Mouse (Mus musculus): ENCODE data around the gene Adamts6.
A peak's percentile ranks its signal among the peaks of the same experiment; 100 is the strongest.

The Adamts6 gene

GRCm38 (mm10) chr13:104517638-104518311, 230.1 kb downstream of the Adamts6 start:
- no peak for DNase-seq

- DNase-seq: peak; percentile 99
These were observed 230.8 kb downstream of the Adamts6 start for GRCm38 (mm10) chr13:104518312-104519005.

DNA sequence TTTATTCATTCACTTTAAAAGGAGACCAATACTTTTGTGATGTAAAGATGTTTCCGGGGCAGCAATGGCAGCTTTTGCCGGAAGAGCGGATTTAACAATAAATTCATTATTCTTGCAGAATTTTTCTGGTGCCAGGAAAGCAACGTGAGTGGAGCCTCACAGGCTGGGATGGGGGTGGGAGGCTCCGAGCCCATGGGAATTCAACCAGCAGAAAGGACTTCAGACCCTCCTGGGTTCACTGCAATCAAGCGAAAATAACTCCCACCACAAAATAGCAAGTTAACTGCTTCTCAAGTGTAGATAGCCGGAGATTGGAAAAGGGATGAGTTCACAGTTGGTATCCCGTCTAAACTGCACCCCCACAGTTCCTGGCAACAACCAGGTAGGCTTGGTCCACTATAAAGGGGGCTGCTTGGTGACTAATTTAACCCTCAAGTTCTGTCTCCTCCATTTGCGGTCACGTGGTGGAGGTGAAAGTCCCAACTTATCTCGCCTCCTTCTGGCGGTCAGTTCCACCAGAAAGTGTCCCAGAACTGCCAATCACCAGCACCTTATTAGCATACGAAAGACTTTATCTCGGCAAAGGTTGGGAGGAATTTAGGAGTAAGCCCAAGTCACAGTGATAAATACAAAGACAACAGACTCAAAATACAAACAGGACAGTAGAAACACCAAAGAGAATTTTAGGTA, 231.5 kb downstream of the Adamts6 start:
- peak; percentile 83 for DNase-seq

GRCm38 (mm10) chr13:104519981-104520380, 232.3 kb downstream of the Adamts6 start:
- peak; percentile 67 for DNase-seq

GRCm38 (mm10) chr13:104520461-104520860, 232.8 kb downstream of the Adamts6 start:
- peak; percentile 7 for DNase-seq

GRCm38 (mm10) chr13:104521532-104521931, 233.9 kb downstream of the Adamts6 start:
- DNase-seq: peak; percentile 19

- peak; percentile 70 for DNase-seq
These were observed 238.0 kb downstream of the Adamts6 start for GRCm38 (mm10) chr13:104525656-104526055.

DNA sequence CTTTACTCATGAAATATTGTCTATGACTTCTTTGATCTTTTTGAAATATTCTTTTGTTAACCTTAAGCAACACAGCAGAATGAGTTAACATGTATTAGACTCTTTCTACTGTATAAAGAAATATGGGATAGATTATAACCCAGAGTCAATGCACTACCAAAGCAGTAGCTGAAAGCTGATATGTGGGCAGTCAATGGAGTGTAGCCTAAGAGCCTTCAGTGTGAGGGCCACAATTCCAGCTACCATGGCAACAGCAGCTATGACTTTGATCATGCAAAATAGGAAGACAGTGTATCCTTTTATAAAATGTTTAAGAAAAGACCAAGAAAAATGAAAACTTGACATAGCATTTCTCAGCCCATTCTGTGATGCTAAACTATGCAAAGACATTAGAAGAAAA, 241.6 kb downstream of the Adamts6 start:
- DNase-seq: peak; percentile 9

- DNase-seq: peak; percentile 62
These were observed 244.2 kb downstream of the Adamts6 start for GRCm38 (mm10) chr13:104531841-104532240.

GRCm38 (mm10) chr13:104532723-104533122, 245.1 kb downstream of the Adamts6 start:
- peak; percentile 64 for DNase-seq

GRCm38 (mm10) chr13:104533806-104534495, 246.3 kb downstream of the Adamts6 start:
- peak; percentile 28 for DNase-seq

DNA sequence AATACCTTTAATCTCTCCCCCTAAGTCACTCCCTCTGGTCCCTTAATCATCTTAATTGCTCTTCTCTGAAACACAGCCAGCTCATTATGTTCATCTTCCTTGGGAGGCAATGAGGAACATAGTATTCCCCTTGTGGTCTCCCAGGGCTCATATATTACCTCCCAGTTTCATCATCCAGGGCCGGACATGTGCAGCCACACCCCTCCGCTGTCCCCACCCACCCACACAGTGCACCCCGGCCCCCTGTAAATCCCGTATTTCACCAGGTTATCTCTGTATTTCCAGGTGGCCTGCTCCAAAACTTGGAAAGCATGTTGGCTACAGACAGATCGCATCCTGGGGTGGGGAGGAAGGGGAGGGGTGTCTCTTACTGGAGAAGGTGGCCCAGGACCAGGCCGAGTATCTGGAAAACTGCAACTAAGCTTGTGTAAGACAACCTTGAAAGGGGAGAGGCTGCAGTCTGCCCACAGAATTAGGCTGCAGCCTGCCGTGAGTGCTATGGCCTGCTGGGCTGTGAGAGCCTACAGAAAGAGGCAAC, 253.3 kb downstream of the Adamts6 start:
- peak; percentile 80 for DNase-seq

- peak; percentile 92 for DNase-seq
These were observed 254.6 kb downstream of the Adamts6 start for GRCm38 (mm10) chr13:104542123-104542758.

DNA sequence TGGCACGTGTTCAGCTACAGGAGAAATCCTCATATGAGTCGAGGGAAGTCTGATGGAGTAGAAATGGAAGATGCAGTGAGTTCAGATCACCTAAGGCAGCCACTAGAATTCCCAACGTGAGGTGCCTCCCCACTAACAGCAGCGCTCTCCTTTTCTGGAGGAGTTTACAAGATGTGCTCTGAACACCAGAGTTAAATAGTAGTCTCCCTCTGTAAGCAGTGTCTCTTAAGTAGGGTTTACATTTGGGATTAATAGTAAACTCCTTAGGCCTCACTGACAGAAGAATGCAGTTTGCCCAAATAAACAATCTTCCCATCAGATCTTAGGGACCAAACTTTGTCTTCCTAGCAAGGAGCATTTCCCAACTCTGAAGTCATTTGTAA, 255.1 kb downstream of the Adamts6 start:
- no peak for DNase-seq
